Mouse (Mus musculus): Measurements from ENCODE around the gene Rhox3f. TPM values are rescaled to one million over a fixed set of nuclear protein-coding genes. Genes with fewer than 3 reads are reported as not detected.
"Not testable (repeated sequence)": the region's sequence is repeated elsewhere in the genome, so short reads cannot be mapped to it uniquely, and the experiment has no call there.

The Rhox3f gene
- not detected in 2 replicates for polyA plus RNA-seq (2015; fragmentation: Nextera tagmentation; extraction: Ambion mirVana)

DNA sequence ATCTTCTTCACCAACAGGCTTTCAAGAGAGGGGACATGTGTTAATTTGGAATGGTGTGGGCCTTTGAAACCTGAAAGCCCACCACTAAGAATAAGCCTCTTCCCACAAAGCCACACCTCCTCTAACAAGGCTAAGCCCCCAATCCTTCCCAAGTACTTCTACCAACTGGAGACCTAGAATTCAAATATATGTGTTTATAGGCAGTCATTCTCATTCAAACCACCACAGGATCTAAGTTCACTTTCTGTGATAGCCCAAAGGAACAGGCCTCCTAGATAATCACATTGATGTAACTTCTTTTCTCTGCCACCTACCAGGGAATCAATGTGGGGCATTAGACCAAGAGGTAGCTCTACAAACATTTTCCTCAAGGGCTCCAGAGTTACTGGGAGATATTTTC, at the start of gene Rhox3f:
TSS of gene Rhox3f (plus strand) at position 301 of the 400 bp plus-strand sequence.
- not testable (repeated sequence) for H3K27ac ChIP-seq; ATAC-seq (ENCODE audit: borderline replicate concordance, extremely low read depth, low FRiP score, low TSS enrichment); H3K4me3 ChIP-seq; H3K4me2 ChIP-seq; H3K36me3 ChIP-seq; H3K9me3 ChIP-seq; H3K27me3 ChIP-seq; H3K4me1 ChIP-seq; H3K9ac ChIP-seq

DNA sequence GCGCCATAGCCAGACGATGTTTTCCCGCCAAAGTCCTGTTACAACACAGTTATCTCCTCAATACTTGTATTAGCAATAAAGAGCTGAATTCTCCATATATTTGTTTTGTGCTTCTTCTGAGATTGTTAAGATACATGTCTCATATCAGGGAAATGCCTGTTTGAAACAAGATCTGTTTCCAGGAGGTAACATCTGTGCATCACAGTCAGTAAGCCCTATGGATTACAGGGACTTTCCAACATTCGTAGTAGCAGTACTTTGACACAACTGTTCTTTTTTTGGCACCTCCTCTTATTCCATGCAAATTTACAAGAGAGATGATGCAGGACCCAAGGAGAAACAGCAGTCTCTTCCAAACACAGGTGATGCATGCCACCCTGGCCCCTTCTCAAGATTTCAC, 39.1 kb upstream of the Rhox3f start, which contains the start of gene Rhox3e:
TSS of gene Rhox3e (plus strand) at position 301 of the 400 bp plus-strand sequence.
- H3K4me1 ChIP-seq; H3K36me3 ChIP-seq; H3K27ac ChIP-seq; ATAC-seq (ENCODE audit: borderline replicate concordance, extremely low read depth, low FRiP score, low TSS enrichment); H3K9me3 ChIP-seq; H3K4me2 ChIP-seq; H3K9ac ChIP-seq; H3K4me3 ChIP-seq; H3K27me3 ChIP-seq: not testable (repeated sequence)
- WGBS, result 60% methylated on average over 1 of the region's 4 CpGs

DNA sequence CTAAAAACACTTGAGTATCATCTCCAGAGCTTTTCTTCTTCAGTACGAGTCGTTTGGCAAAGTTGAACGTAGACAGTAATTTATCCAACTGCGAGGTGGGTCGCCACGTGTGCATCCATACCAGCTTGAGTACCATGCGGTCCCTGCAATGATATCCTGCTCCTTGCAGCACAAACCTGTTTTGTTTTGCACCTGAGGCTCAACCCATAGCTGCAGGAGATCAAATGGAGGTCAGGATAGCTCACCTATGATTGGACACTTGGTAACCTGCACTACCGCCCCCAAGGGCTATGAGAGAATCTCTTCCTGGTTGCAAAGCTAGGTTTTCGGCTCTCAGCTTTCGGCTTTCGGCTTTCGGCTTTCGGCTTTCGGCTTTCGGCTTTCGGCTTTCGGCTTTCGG, 23.7 kb upstream of the Rhox3f start, which contains the start of gene Rhox4e:
TSS of gene Rhox4e (plus strand) at position 301 of the 400 bp plus-strand sequence.
- WGBS, result 99% methylated on average over 10 of the region's 18 CpGs
- H3K27me3 ChIP-seq; ATAC-seq (ENCODE audit: borderline replicate concordance, extremely low read depth, low FRiP score, low TSS enrichment); H3K9me3 ChIP-seq; H3K4me2 ChIP-seq; H3K4me1 ChIP-seq; H3K4me3 ChIP-seq; H3K9ac ChIP-seq; H3K27ac ChIP-seq; H3K36me3 ChIP-seq: not testable (repeated sequence)

DNA sequence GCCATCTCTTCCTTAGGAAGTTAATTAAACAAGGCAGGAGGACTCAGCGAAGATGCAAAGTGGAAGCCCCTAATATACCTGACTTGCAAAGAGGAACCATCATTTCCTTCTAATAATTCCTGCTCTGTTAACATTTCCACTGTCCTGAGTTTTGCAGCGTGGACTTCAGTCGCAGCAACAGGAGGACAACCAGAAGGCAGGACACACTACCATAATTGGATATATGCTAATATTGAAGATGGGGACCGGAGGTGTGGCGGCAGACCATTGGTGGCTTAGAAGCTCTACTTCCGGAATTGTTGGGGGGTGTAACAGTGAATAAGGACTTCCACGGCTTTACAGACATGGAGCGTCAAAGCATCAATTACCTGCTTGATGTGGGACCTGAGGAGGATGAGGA, 9.7 kb upstream of the Rhox3f start, which contains the start of gene Rhox2f:
TSS of gene Rhox2f (plus strand) at position 301 of the 400 bp plus-strand sequence.
- H3K36me3 ChIP-seq; H3K9me3 ChIP-seq; H3K4me2 ChIP-seq; H3K9ac ChIP-seq; H3K27ac ChIP-seq; H3K27me3 ChIP-seq; ATAC-seq (ENCODE audit: borderline replicate concordance, extremely low read depth, low FRiP score, low TSS enrichment); H3K4me1 ChIP-seq; H3K4me3 ChIP-seq: not testable (repeated sequence)
- 89% methylated on average over 8 of the region's 8 CpGs for whole genome bisulfite sequencing

DNA sequence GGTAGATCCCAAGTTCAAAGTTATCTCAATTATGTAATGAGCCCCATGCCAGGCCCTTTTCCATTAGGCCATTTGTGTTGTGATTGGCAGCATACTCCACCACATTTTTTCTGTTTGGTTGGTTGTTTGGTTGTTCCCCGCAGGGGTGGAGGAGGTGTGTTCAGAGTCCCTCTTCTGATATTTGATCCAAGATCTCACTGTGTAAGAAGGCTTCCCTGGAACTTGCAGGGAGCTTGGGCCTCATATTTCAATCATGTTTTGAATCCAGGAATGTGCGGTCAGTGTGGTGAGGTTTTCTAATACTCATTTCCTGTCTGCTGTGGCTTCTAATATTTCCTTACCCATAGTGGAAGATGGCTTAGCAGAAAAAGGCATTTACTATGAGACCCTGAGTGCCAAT, 8.2 kb upstream of the Rhox3f start:
- H3K4me2 ChIP-seq; H3K27me3 ChIP-seq; H3K36me3 ChIP-seq; H3K9ac ChIP-seq; H3K27ac ChIP-seq; H3K4me3 ChIP-seq; ATAC-seq (ENCODE audit: borderline replicate concordance, extremely low read depth, low FRiP score, low TSS enrichment); H3K4me1 ChIP-seq; H3K9me3 ChIP-seq: not testable (repeated sequence)
- 37% methylated on average over 2 of the region's 2 CpGs for WGBS

DNA sequence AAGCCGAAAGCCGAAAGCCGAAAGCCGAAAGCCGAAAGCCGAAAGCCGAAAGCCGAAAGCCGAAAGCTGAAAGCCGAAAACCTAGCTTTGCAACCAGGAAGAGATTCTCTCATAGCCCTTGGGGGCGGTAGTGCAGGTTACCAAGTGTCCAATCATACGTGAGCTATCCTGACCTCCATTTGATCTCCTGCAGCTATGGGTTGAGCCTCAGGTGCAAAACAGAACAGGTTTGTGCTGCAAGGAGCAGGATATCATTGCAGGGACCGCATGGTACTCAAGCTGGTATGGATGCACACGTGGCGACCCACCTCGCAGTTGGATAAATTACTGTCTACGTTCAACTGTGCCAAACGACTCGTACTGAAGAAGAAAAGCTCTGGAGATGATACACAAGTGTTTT, 26.8 kb downstream of the Rhox3f start, which contains the start of gene Rhox4f:
TSS of gene Rhox4f (minus strand) at position 101 of the 400 bp plus-strand sequence.
- not testable (repeated sequence) for H3K9me3 ChIP-seq; ATAC-seq (ENCODE audit: borderline replicate concordance, extremely low read depth, low FRiP score, low TSS enrichment); H3K36me3 ChIP-seq; H3K4me1 ChIP-seq; H3K27ac ChIP-seq; H3K4me2 ChIP-seq; H3K9ac ChIP-seq; H3K27me3 ChIP-seq; H3K4me3 ChIP-seq
- WGBS, result 94% methylated on average over 19 of the region's 19 CpGs

DNA sequence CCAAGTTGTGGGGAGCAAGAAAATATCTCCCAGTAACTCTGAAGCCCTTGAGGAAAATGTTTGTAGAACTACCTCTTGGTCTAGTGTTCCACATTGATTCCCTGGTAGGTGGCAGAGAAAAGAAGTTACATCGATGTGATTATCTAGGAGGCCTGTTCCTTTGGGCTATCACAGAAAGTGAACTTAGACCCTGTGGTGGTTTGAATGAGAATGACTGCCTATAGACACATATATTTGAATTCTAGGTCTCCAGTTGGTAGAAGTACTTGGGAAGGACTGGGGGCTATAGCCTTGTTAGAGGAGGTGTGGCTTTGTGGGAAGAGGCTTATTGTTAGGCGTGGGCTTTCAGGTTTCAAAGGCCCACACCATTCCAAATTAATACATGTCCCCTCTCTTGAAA, 47.7 kb downstream of the Rhox3f start, which contains the start of gene Rhox3g:
TSS of gene Rhox3g (minus strand) at position 101 of the 400 bp plus-strand sequence.
- H3K27ac ChIP-seq, H3K27me3 ChIP-seq: not testable (repeated sequence)
- 77% methylated on average over 2 of the region's 2 CpGs for WGBS

More for the DNA sequence above, 47.7 kb downstream of the Rhox3f start, which contains the start of gene Rhox3g:
- not testable (repeated sequence) for H3K4me1 ChIP-seq; H3K4me2 ChIP-seq; H3K9me3 ChIP-seq; H3K9ac ChIP-seq; ATAC-seq (ENCODE audit: borderline replicate concordance, extremely low read depth, low FRiP score, low TSS enrichment); H3K4me3 ChIP-seq; H3K36me3 ChIP-seq

Other genes with a start within 250 kb of the Rhox3f start
- not detected in 2 replicates for gene Rhox3a2, start 201.0 kb upstream of the Rhox3f start, polyA plus RNA-seq (2015; fragmentation: Nextera tagmentation; extraction: Ambion mirVana)
- gene Rhox4a2, start 190.1 kb upstream of the Rhox3f start, polyA plus RNA-seq (2015; fragmentation: Nextera tagmentation; extraction: Ambion mirVana), result 0.49 TPM in 1 of 2 replicates, not detected in the other
- gene Rhox2b, start 168.9 kb upstream of the Rhox3f start, polyA plus RNA-seq (2015; fragmentation: Nextera tagmentation; extraction: Ambion mirVana), result not detected in 2 replicates
- gene Rhox4b, start 148.5 kb upstream of the Rhox3f start, polyA plus RNA-seq (2015; fragmentation: Nextera tagmentation; extraction: Ambion mirVana), result 0.10 TPM in 1 of 2 replicates, not detected in the other
- gene Rhox2c, start 127.3 kb upstream of the Rhox3f start, polyA plus RNA-seq (2015; fragmentation: Nextera tagmentation; extraction: Ambion mirVana), result not detected in 2 replicates
- gene Rhox3c, start 122.4 kb upstream of the Rhox3f start, polyA plus RNA-seq (2015; fragmentation: Nextera tagmentation; extraction: Ambion mirVana), result not detected in 2 replicates
- gene Rhox4c, start 100.7 kb upstream of the Rhox3f start, polyA plus RNA-seq (2015; fragmentation: Nextera tagmentation; extraction: Ambion mirVana), result not detected in 2 replicates
- gene Rhox2d, start 87.6 kb upstream of the Rhox3f start, polyA plus RNA-seq (2015; fragmentation: Nextera tagmentation; extraction: Ambion mirVana), result not detected in 2 replicates
- not detected in 2 replicates for gene Rhox4d, start 66.6 kb upstream of the Rhox3f start, polyA plus RNA-seq (2015; fragmentation: Nextera tagmentation; extraction: Ambion mirVana)
- gene Rhox2e, start 50.5 kb upstream of the Rhox3f start, polyA plus RNA-seq (2015; fragmentation: Nextera tagmentation; extraction: Ambion mirVana), result not detected in 2 replicates
- gene Rhox3e, start 39.0 kb upstream of the Rhox3f start, polyA plus RNA-seq (2015; fragmentation: Nextera tagmentation; extraction: Ambion mirVana), result not detected in 2 replicates
- not detected in 2 replicates for gene Rhox4e, start 23.6 kb upstream of the Rhox3f start, polyA plus RNA-seq (2015; fragmentation: Nextera tagmentation; extraction: Ambion mirVana)
- gene Rhox2f, start 9.6 kb upstream of the Rhox3f start, polyA plus RNA-seq (2015; fragmentation: Nextera tagmentation; extraction: Ambion mirVana), result not detected in 2 replicates
- gene Rhox4f, start 26.7 kb downstream of the Rhox3f start, polyA plus RNA-seq (2015; fragmentation: Nextera tagmentation; extraction: Ambion mirVana), result not detected in 2 replicates
- gene Rhox3g, start 47.6 kb downstream of the Rhox3f start, polyA plus RNA-seq (2015; fragmentation: Nextera tagmentation; extraction: Ambion mirVana), result not detected in 2 replicates
- not detected in 2 replicates for gene Rhox2g, start 62.5 kb downstream of the Rhox3f start, polyA plus RNA-seq (2015; fragmentation: Nextera tagmentation; extraction: Ambion mirVana)
- gene Rhox4g, start 70.3 kb downstream of the Rhox3f start, polyA plus RNA-seq (2015; fragmentation: Nextera tagmentation; extraction: Ambion mirVana), result not detected in 2 replicates
- gene Rhox3h, start 87.8 kb downstream of the Rhox3f start, polyA plus RNA-seq (2015; fragmentation: Nextera tagmentation; extraction: Ambion mirVana), result not detected in 2 replicates
- not detected in 2 replicates for gene Rhox2h, start 92.3 kb downstream of the Rhox3f start, polyA plus RNA-seq (2015; fragmentation: Nextera tagmentation; extraction: Ambion mirVana)
- gene Rhox5, start 223.8 kb downstream of the Rhox3f start, polyA plus RNA-seq (2015; fragmentation: Nextera tagmentation; extraction: Ambion mirVana), result 3.2 and 3.5 TPM in 2 replicates
- gene Rhox6, start 245.9 kb downstream of the Rhox3f start, polyA plus RNA-seq (2015; fragmentation: Nextera tagmentation; extraction: Ambion mirVana), result not detected in 2 replicates